Mouse (Mus musculus) liver, adult 2 months (tissue): ENCODE measurements around the gene Rasgrf2.

ENCODE experiments used
- CTCF ChIP-seq: fragments of 200-500 bp; IDR thresholded peaks from 2 replicates; pipeline ENCODE4 v1.5.1; 2011; ENCODE audit warnings: low read depth, low read length, control low read depth
- POLR2A ChIP-seq: fragments of 200-500 bp; IDR thresholded peaks from 2 replicates; pipeline ENCODE4 v1.6.1; 2011; ENCODE audit warnings: low read length, control low read depth; ENCODE audit not compliant: insufficient read depth; ENCODE audit errors: extremely low read depth

DNA sequence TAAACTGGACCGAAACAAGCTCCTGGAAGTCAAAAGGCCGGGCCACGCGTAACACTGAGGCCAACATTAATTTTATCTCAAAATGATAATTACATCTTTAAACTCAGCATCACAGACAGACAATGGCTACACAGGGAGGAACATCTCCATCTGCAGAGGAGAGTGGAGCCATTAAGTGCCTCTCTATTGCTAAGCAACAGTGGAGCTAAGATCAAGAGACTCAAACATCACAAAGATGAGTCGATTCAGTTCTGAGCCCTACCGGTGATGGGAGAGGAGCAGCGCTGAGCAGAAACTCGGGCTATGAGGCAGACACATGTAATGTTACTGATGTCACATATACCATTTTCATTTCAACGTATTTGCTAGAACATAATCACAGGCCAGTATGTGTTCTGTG lies 191.3 kb downstream of the Rasgrf2 start:
- TF ChIP-seq CTCF, result no peak
- TF ChIP-seq POLR2A, result no peak
